Mouse (Mus musculus) MEL (cell line): ENCODE data around the gene Ubox5. TPM values are rescaled to one million over a fixed set of nuclear protein-coding genes. Genes with fewer than 3 reads are reported as not detected.

Experiments used
- DNase-seq: peaks from one replicate; pipeline ENCODE4 v3.0.0; 2011; ENCODE audit warnings: low read depth, low spot score
- H3K27ac ChIP-seq: 2 replicates; pipeline ENCODE4 v1.5.1; 2012; ENCODE audit warnings: low read depth, mild to moderate bottlenecking, control low read depth, low read length, moderate library complexity; ENCODE audit not compliant: control insufficient read depth
- H3K27me3 ChIP-seq, 2 experiments: fragments of 150-350 bp in 1 of 2; sonication (generic) in 1 of 2; 2 replicates each; pipeline ENCODE4 v1.6.1; 2012; ENCODE audit warnings: low read length in 2 of 2, mild to moderate bottlenecking in 2 of 2, improper control_type of control experiment in 1 of 2, moderate library complexity in 1 of 2; ENCODE audit not compliant: insufficient read depth in 2 of 2, control insufficient read depth in 1 of 2
- H3K36me3 ChIP-seq, 2 experiments: 2 replicates each; pipeline ENCODE4 v1.6.1; 2012 to 2014; ENCODE audit warnings: low read length in 2 of 2, improper control_type of control experiment in 1 of 2, inconsistent platforms in 1 of 2, mild to moderate bottlenecking in 1 of 2; ENCODE audit not compliant: insufficient read depth in 2 of 2, control insufficient read depth in 1 of 2
- H3K4me1 ChIP-seq, 2 experiments: fragments of 150-350 bp in 1 of 2; sonication (generic) in 1 of 2; 2 replicates each; pipeline ENCODE4 v1.6.1; 2012; ENCODE audit warnings: low read length in 2 of 2, improper control_type of control experiment in 1 of 2, mild to moderate bottlenecking in 1 of 2; ENCODE audit not compliant: insufficient read depth in 2 of 2, control insufficient read depth in 1 of 2
- H3K4me3 ChIP-seq, 2 experiments: fragments of 150-350 bp in 1 of 2; sonication (generic) in 1 of 2; 2 replicates each; pipeline ENCODE4 v1.5.1; 2012; ENCODE audit warnings: low read depth in 2 of 2, low read length in 2 of 2, mild to moderate bottlenecking in 2 of 2, moderate library complexity in 2 of 2, control low read depth in 1 of 2, improper control_type of control experiment in 1 of 2; ENCODE audit not compliant: control insufficient read depth in 1 of 2, insufficient read depth in 1 of 2
- H3K79me2 ChIP-seq: 2 replicates; pipeline ENCODE4 v1.6.1; 2012; ENCODE audit warnings: mild to moderate bottlenecking, low read length, moderate library complexity; ENCODE audit not compliant: control insufficient read depth, poor library complexity, insufficient read depth
- H3K9ac ChIP-seq: 2 replicates; pipeline ENCODE4 v1.6.1; 2012; ENCODE audit warnings: low read depth, mild to moderate bottlenecking, control low read depth, low read length, moderate library complexity; ENCODE audit not compliant: control insufficient read depth, poor library complexity, severe bottlenecking
- H3K9me3 ChIP-seq: fragments of 150-350 bp; sonication (generic); replicated peaks from 2 replicates; pipeline ENCODE4 v1.6.1; 2012; ENCODE audit warnings: mild to moderate bottlenecking, low read length, improper control_type of control experiment, moderate library complexity; ENCODE audit not compliant: insufficient read depth
- BHLHE40 ChIP-seq: IDR thresholded peaks from 2 replicates; pipeline ENCODE4 v1.6.1; 2012; ENCODE audit warnings: low read depth, mild to moderate bottlenecking, inconsistent platforms, low read length, improper control_type of control experiment, borderline replicate concordance
- CTCF ChIP-seq, 3 experiments: IDR thresholded peaks in 2 of 3; conservative IDR thresholded peaks in 1 of 3; 2 replicates each; pipeline ENCODE4 v1.5.1; 2011 to 2012; ENCODE audit warnings: low read length in 3 of 3, low read depth in 2 of 3, mild to moderate bottlenecking in 2 of 3, improper control_type of control experiment in 1 of 3, inconsistent platforms in 1 of 3, mixed read lengths in 1 of 3, moderate library complexity in 1 of 3; ENCODE audit not compliant: control insufficient read depth in 1 of 3, insufficient read depth in 1 of 3, poor library complexity in 1 of 3, severe bottlenecking in 1 of 3
- E2F4 ChIP-seq: IDR thresholded peaks from 2 replicates; pipeline ENCODE4 v1.6.1; 2011; ENCODE audit warnings: low read depth, low read length, improper control_type of control experiment, borderline replicate concordance
- GABPA ChIP-seq: IDR thresholded peaks from 2 replicates; pipeline ENCODE4 v1.6.1; 2012; ENCODE audit warnings: low read depth, mild to moderate bottlenecking, inconsistent platforms, low read length, improper control_type of control experiment, moderate library complexity
- KAT2A ChIP-seq: conservative IDR thresholded peaks from 2 replicates; pipeline ENCODE4 v1.6.1; 2012; ENCODE audit warnings: low read depth, low read length, improper control_type of control experiment, inconsistent platforms
- MAFK ChIP-seq: IDR thresholded peaks from 2 replicates; pipeline ENCODE4 v1.6.1; 2011; ENCODE audit warnings: low read depth, mild to moderate bottlenecking, low read length, improper control_type of control experiment, borderline replicate concordance
- MAX ChIP-seq: IDR thresholded peaks from 2 replicates; pipeline ENCODE4 v1.6.1; 2011; ENCODE audit warnings: low read length, improper control_type of control experiment
- MEF2A ChIP-seq: IDR thresholded peaks from 2 replicates; pipeline ENCODE4 v1.6.1; 2014; ENCODE audit warnings: low read depth, mild to moderate bottlenecking, inconsistent platforms, low read length, improper control_type of control experiment; ENCODE audit not compliant: poor library complexity, insufficient replicate concordance, severe bottlenecking; ENCODE audit errors: extremely low read depth
- MXI1 ChIP-seq: IDR thresholded peaks from 2 replicates; pipeline ENCODE4 v1.6.1; 2011; ENCODE audit warnings: mild to moderate bottlenecking, low read depth, low read length, improper control_type of control experiment
- MYC ChIP-seq: IDR thresholded peaks from 2 replicates; pipeline ENCODE4 v1.6.1; 2011; ENCODE audit warnings: low read depth, mild to moderate bottlenecking, low read length, improper control_type of control experiment, moderate library complexity
- NELFE ChIP-seq: IDR thresholded peaks from 2 replicates; pipeline ENCODE4 v1.6.1; 2011; ENCODE audit warnings: low read depth, low read length, improper control_type of control experiment
- POLR2AphosphoS5 ChIP-seq: IDR thresholded peaks from 2 replicates; pipeline ENCODE4 v1.6.1; 2012; ENCODE audit warnings: low read depth, borderline replicate concordance, mild to moderate bottlenecking, inconsistent platforms, low read length, moderate library complexity, mixed read lengths
- RAD21 ChIP-seq: IDR thresholded peaks from 2 replicates; pipeline ENCODE4 v1.6.1; 2011; ENCODE audit warnings: mild to moderate bottlenecking, low read depth, low read length, improper control_type of control experiment
- RCOR1 ChIP-seq: IDR thresholded peaks from 2 replicates; pipeline ENCODE4 v1.6.1; 2012; ENCODE audit warnings: low read depth, mild to moderate bottlenecking, inconsistent platforms, low read length, improper control_type of control experiment
- SMC3 ChIP-seq: IDR thresholded peaks from 2 replicates; pipeline ENCODE4 v1.6.1; 2011; ENCODE audit warnings: low read depth, low read length, improper control_type of control experiment
- TAL1 ChIP-seq: IDR thresholded peaks from 2 replicates; pipeline ENCODE4 v1.6.1; 2012; ENCODE audit warnings: mild to moderate bottlenecking, inconsistent platforms, low read length, moderate library complexity, mixed read lengths
- TBP ChIP-seq: IDR thresholded peaks from 2 replicates; pipeline ENCODE4 v1.8.0; 2011; ENCODE audit warnings: low read depth, low read length, improper control_type of control experiment
- UBTF ChIP-seq: IDR thresholded peaks from 2 replicates; pipeline ENCODE4 v1.6.1; 2012; ENCODE audit warnings: low read depth, mild to moderate bottlenecking, inconsistent platforms, low read length, improper control_type of control experiment, moderate library complexity, borderline replicate concordance; ENCODE audit not compliant: insufficient read depth
- USF1 ChIP-seq: IDR thresholded peaks from 2 replicates; pipeline ENCODE4 v1.6.1; 2014; ENCODE audit warnings: low read depth, mild to moderate bottlenecking, inconsistent platforms, low read length, improper control_type of control experiment, moderate library complexity
- USF2 ChIP-seq, 2 experiments: IDR thresholded peaks; 2 replicates each; pipeline ENCODE4 v1.6.1; 2011 to 2012; ENCODE audit warnings: improper control_type of control experiment in 2 of 2, low read length in 2 of 2, borderline replicate concordance in 1 of 2, inconsistent platforms in 1 of 2, low read depth in 1 of 2, mild to moderate bottlenecking in 1 of 2; ENCODE audit not compliant: insufficient read depth in 1 of 2
- ZC3H11A ChIP-seq: IDR thresholded peaks from 2 replicates; pipeline ENCODE4 v1.6.1; 2012; ENCODE audit warnings: low read depth, mild to moderate bottlenecking, inconsistent platforms, low read length, improper control_type of control experiment
- ZMIZ1 ChIP-seq: IDR thresholded peaks from 2 replicates; pipeline ENCODE4 v1.6.1; 2012; ENCODE audit warnings: low read depth, mild to moderate bottlenecking, inconsistent platforms, low read length, improper control_type of control experiment, moderate library complexity
- ZNF384 ChIP-seq: IDR thresholded peaks from 2 replicates; pipeline ENCODE4 v1.6.1; 2012; ENCODE audit warnings: low read depth, mild to moderate bottlenecking, inconsistent platforms, low read length, improper control_type of control experiment
- polyA plus RNA-seq, 2 experiments: library from polyadenylated mRNA; stranded (reverse) in 1 of 2; unstranded in 1 of 2; fragments of >175 nt in 1 of 2; fragments of >200 nt in 1 of 2; gene quantifications; 2 replicates each; pipeline versions ENCODE4 v1.2.1 to v1.2.4; 2012; ENCODE audit warnings: low replicate concordance in 2 of 2, low read depth in 1 of 2; ENCODE audit not compliant: insufficient read length in 2 of 2, insufficient read depth in 1 of 2, missing spikeins in 1 of 2
- total RNA-seq: library from RNA; depleted of rRNA; stranded (reverse); fragments of 300-350 nt; gene quantifications from 2 replicates; pipeline ENCODE4 v1.2.3, GENCODE M21; 2012

Gene Ubox5
- total and polyA plus RNA-seq, 3 experiments: 5.4 to 11.2 TPM; not detected in 1

- no peak for TF ChIP-seq GABPA
- TF ChIP-seq ZMIZ1: peak; percentile 90
- TF ChIP-seq MXI1: peak; percentile 83
- no peak for TF ChIP-seq MAFK
These were observed 66.4 kb downstream of the Ubox5 start, which contains the start of gene Mrps26 (continued) for GRCm38 (mm10) chr2:130563212-130564055.

- TF ChIP-seq UBTF (no peak), MYC (peak; percentile 86), USF1 (no peak), E2F4 (no peak), USF2 (IDR thresholded peaks at IDR 0.05; ENCODE audit: borderline replicate concordance in 1 of 2, insufficient read depth in 1 of 2, low read depth in 1 of 2, low read length in 2 of 2) (no peak), SMC3 (peak; percentile 63), ZC3H11A (peak; percentile 51), NELFE (no peak), TAL1 (no peak), MXI1 (no peak), ZMIZ1 (no peak), RAD21 (peak; percentile 44), MAFK (no peak), ZNF384 (peak; percentile 59), RCOR1 (no peak), CTCF (IDR thresholded peaks at IDR 0.05 in 2 of 3, conservative IDR thresholded peaks at IDR 0.05 in 1 of 3; ENCODE audit: control insufficient read depth in 1 of 3, insufficient read depth in 1 of 3, low read depth in 2 of 3, low read length in 3 of 3, poor library complexity in 1 of 3, severe bottlenecking in 1 of 3) (peak; percentile 12 to 57 (median 44); a peak in 5 of 6 replicates), BHLHE40 (no peak), MAX (no peak), KAT2A (no peak), POLR2AphosphoS5 (no peak), MEF2A (no peak), TBP (no peak)
- H3K9ac ChIP-seq: no peak overlapping the region
- H3K27ac ChIP-seq: no peak overlapping the region
- H3K36me3 ChIP-seq: no peaks in the 10 kb centered on the region; a peak in 2 of 4 replicates
- no peaks in the 10 kb centered on the region for H3K4me1 ChIP-seq
- DNase-seq: peak; percentile 44
- H3K27me3 ChIP-seq: no peaks in the 10 kb centered on the region
- no peaks in the 10 kb centered on the region for H3K9me3 ChIP-seq
- H3K79me2 ChIP-seq: no peaks in the 10 kb centered on the region
- no peak overlapping the region for H3K4me3 ChIP-seq
These were observed 71.8 kb downstream of the Ubox5 start for GRCm38 (mm10) chr2:130558015-130558414.
